Mouse (Mus musculus) small intestine, adult 2 months (tissue): ENCODE data around the gene Eme2. TPM values are rescaled to one million over a fixed set of nuclear protein-coding genes. Genes with fewer than 3 reads are reported as not detected.

Experiments
- H3K27ac ChIP-seq: fragments of 200-500 bp; 2 replicates; pipeline ENCODE4 v1.5.1; 2012; ENCODE audit warnings: low read depth, low read length, control low read depth, inconsistent platforms; ENCODE audit not compliant: insufficient read depth
- H3K27me3 ChIP-seq: fragments of 200-500 bp; 2 replicates; pipeline ENCODE4 v1.6.1; 2012; ENCODE audit warnings: mild to moderate bottlenecking, moderate library complexity, low read length, inconsistent platforms; ENCODE audit not compliant: control insufficient read depth, insufficient read depth
- H3K36me3 ChIP-seq: fragments of 200-500 bp; 2 replicates; pipeline ENCODE4 v1.6.1; 2012; ENCODE audit warnings: mild to moderate bottlenecking, low read length, control low read depth, inconsistent platforms; ENCODE audit not compliant: control insufficient read depth, insufficient read depth
- H3K4me1 ChIP-seq: fragments of 200-500 bp; 2 replicates; pipeline ENCODE4 v1.6.1; 2012; ENCODE audit warnings: low read length, inconsistent platforms, mixed read lengths; ENCODE audit not compliant: control insufficient read depth, insufficient read depth, insufficient read length
- H3K4me3 ChIP-seq: fragments of 200-500 bp; 2 replicates; pipeline ENCODE4 v1.5.1; 2012; ENCODE audit warnings: low read depth, mild to moderate bottlenecking, control low read depth, inconsistent platforms, low read length, moderate library complexity
- CTCF ChIP-seq: fragments of 200-500 bp; IDR thresholded peaks from 2 replicates; pipeline ENCODE4 v1.5.1; 2012; ENCODE audit warnings: low read depth, mild to moderate bottlenecking, control low read depth, inconsistent platforms, low read length, moderate library complexity, mixed read lengths; ENCODE audit not compliant: insufficient replicate concordance, insufficient read length; ENCODE audit errors: extremely low read depth
- POLR2A ChIP-seq: fragments of 200-500 bp; IDR thresholded peaks from 2 replicates; pipeline ENCODE4 v1.6.1; 2012; ENCODE audit warnings: low read depth, mild to moderate bottlenecking, control low read depth, inconsistent platforms, low read length, moderate library complexity
- WGBS: fragments of 180-500 bp; shearing (Covaris S2); methylation state at CpG from one replicate; pipeline ENCODE4 v1.1.7; 2018; 5-methylcytosine and 5-hydroxymethylcytosine counted together
- polyA plus RNA-seq: library from polyadenylated mRNA; depleted of rRNA; stranded (reverse); fragments of >200 nt; gene quantifications from 2 replicates; pipeline ENCODE4 v1.2.3, GENCODE M21; 2012

The Eme2 gene
- polyA plus RNA-seq, 1 experiment: 21.0 TPM

DNA sequence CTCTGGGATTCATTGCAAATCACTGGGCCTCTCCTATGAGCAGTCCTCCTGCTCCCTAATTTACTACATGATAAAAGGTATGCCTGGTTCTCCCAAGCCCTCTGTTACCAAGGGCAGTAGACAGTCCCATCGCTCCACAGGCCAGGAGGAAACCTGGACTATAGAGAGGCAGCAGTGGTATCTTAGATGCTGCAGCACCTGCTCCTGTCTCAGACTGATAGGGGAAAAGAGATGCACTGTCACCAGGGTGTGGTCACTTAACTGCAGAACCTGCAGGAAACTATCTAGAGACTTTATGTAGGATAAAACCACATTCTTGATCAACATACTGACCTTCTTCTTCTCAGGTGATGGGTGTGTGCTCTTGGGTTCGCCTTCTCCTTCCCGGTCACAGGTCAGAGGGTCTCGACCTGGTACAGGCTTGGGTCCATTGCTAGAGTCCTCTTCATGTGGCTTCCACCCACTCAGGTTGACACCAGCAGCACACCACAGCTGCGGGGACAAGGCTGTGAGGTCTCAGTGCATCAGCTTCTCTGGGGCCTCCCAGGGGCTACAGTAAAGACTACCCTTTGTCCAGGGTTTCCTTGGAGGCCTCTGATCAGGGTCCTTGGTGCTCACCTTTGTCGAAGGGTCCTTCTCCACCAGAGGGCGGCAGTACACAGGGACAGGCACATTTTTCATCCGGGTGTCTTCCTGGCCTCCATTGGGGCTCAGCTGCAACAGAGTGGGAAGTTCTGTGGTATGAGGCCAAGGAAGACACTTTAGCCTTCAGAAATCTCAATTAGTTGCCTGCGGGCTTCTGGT, 8.0 kb upstream of the Eme2 start:
- 68% methylated on average over 9 of the region's 9 CpGs for WGBS
- no peaks in the 10 kb centered on the region for H3K4me1 ChIP-seq
- no peak overlapping the region for H3K4me3 ChIP-seq
- no peak overlapping the region for H3K27ac ChIP-seq
- no peaks in the 10 kb centered on the region for H3K27me3 ChIP-seq
- H3K36me3 ChIP-seq: peaks cover 74% of the 10 kb centered on the region
- TF ChIP-seq CTCF (peak; percentile 12; the same call in 1 of the 2 replicates), POLR2A (no peak)

DNA sequence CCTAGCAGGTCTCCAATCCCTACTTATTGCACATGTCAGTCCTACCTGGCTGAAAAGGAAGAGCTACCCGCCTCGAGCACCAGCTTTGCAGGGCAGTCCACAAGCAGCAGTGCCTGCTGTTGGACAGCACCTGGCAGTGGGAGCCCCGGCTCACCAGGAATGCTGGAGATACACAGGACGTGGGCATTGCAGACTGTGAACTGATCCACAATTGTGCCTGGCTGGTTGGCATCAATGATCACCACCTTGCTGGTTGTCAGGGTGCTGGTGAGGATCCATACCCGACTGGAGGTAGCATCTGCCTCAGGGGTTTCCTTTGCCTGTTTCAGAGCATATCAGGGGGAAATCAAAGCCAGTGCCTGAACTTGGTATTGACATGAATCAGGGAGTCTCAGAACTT, 7.2 kb upstream of the Eme2 start:
- WGBS: 86% methylated on average over 5 of the region's 5 CpGs
- peaks cover 72% of the 10 kb centered on the region for H3K36me3 ChIP-seq
- TF ChIP-seq POLR2A (no peak), CTCF (no peak)

DNA sequence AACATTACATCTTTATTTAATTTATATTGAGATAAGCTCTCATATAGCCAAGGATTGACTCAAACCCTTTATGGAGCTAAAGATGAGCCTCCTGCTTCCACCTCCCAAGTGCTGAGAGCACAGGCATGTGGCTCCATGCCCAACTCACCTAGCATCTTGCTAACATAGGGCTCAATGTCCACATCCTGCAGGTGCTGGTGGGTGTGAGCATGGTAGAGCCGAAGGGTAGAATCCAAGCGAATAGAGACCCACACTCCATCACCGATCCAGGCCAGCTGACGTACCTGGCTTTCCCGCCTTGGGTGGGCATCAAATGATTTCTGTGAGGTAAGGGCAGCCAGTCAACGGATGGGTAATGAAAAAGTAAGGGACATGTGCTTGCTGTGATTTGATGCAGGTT, 5.1 kb upstream of the Eme2 start:
- 87% methylated on average over 6 of the region's 6 CpGs for WGBS
- Histone ChIP-seq H3K4me3 (no peak overlapping the region), H3K36me3 (peaks cover 59% of the 10 kb centered on the region), H3K4me1 (peaks cover 11% of the 10 kb centered on the region; the same call in 1 of the 2 replicates), H3K27me3 (no peaks in the 10 kb centered on the region), H3K27ac (no peak overlapping the region)
- no peak for TF ChIP-seq CTCF
- no peak for TF ChIP-seq POLR2A

More for the DNA sequence above, 7.2 kb upstream of the Eme2 start:
- no peak overlapping the region for H3K4me3 ChIP-seq
- H3K4me1 ChIP-seq: peaks cover 6% of the 10 kb centered on the region; the same call in 1 of the 2 replicates
- H3K27ac ChIP-seq: no peak overlapping the region
- H3K27me3 ChIP-seq: no peaks in the 10 kb centered on the region

DNA sequence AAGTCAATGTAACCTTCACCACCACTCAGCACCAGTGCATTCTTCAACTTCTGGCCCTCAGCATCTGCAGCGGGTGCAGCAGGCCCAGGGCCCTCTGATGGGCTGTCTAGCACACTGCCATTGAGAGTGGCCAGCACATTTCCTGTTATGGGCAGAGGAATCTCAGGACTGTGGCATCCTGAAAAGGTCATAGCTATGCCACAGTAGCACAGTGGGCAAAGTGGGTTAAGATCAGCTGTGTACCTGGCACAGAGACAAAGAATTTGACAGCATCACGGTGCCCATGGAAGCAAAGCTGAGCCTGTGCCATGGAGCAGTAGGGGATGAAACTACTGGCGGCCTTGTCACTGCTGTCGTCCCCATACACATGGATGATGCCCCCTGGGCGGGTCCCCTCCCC, 4.3 kb upstream of the Eme2 start:
- TF ChIP-seq CTCF (no peak), POLR2A (no peak)
- H3K4me3 ChIP-seq: no peak overlapping the region
- 83% methylated on average over 5 of the region's 5 CpGs for WGBS
- peaks cover 50% of the 10 kb centered on the region for H3K36me3 ChIP-seq
- no peaks in the 10 kb centered on the region for H3K27me3 ChIP-seq
- H3K4me1 ChIP-seq: peaks cover 11% of the 10 kb centered on the region; the same call in 1 of the 2 replicates
- no peak overlapping the region for H3K27ac ChIP-seq

DNA sequence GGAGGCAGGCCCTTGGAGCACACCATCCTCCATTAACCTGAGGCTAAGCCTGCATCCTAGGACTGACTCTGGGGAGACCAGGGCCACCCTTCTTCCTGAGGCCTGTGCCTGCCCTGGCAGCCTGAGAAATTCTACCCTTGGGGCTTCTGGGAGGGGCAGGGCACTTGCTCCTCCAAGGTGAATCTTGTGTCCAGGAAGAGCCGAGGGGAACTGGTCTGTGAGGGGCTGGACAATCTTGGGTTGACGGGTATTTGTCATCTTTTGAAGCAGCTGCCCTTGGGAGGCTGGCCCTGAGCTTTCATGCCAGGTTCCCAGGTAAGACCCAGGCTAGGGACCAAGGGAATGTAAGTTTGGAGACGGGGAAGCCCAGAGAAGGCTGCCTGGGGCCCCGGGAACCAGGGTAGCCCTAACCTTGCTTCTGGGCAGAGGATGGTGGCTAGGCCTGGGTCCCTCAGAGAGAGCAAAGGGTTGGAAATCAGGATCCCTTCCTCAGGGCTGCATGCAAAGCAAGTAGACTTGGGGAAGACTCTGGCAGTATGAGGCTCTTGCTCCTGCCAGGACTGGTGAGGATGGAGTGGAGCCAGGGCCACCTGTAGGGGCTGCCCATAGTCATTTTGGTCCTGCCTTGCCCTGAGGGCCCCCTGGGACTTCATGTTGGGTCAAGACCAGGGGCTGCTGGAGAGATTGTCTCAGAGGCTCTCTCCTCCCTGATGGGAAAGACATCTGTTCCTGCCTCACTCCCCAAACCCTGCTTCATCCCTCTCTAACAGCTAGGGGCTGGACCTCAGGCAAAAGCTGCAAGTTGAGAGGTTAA, 3.4 kb upstream of the Eme2 start:
- TF ChIP-seq CTCF (no peak), POLR2A (no peak)
- Histone ChIP-seq H3K27ac (no peak overlapping the region), H3K36me3 (peaks cover 45% of the 10 kb centered on the region), H3K27me3 (no peaks in the 10 kb centered on the region), H3K4me3 (no peak overlapping the region), H3K4me1 (peaks cover 11% of the 10 kb centered on the region; the same call in 1 of the 2 replicates)
- WGBS: 73% methylated on average over 4 of the region's 4 CpGs

DNA sequence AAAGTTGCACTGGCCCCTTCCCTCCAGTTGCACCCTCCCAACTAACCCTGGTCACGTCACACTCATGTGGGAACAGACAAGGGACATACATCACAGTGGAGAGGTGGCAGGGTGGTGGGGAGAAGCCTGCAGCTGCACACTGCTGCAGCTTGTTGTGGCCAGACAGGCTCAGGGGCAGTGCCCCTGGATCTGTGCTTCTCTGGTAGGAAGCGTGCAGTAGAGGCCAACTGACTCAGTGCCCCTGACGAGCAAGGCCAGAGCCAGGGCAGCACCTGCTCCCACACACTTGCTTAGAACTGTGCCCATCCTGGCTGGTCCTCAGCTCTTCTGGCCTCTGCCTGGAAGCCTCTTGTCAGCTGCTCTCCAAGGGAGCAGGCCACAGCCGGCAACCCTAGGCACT, 2.7 kb upstream of the Eme2 start:
- peaks cover 11% of the 10 kb centered on the region for H3K4me1 ChIP-seq
- no peak for TF ChIP-seq POLR2A
- TF ChIP-seq CTCF: no peak
- no peak overlapping the region for H3K4me3 ChIP-seq
- peaks cover 45% of the 10 kb centered on the region for H3K36me3 ChIP-seq
- no peak overlapping the region for H3K27ac ChIP-seq
- 81% methylated on average over 4 of the region's 4 CpGs for WGBS
- no peaks in the 10 kb centered on the region for H3K27me3 ChIP-seq

DNA sequence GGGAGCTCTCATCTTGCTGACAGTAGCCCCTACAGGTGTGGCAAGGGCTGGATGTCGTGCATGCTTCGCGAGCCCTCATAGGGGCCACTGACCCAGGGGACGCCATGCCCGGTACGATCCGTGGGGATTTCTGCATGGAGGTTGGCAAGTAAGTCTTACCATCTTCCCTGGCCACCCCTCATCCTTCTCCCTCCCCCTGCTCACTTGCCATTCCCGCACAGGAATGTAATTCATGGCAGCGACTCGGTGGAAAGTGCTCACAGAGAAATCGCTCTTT, 2.0 kb upstream of the Eme2 start:
- peaks cover 11% of the 10 kb centered on the region for H3K4me1 ChIP-seq
- no peak for TF ChIP-seq POLR2A
- no peak for TF ChIP-seq CTCF
- WGBS: 21% methylated on average over 11 of the region's 11 CpGs
- H3K36me3 ChIP-seq: peaks cover 49% of the 10 kb centered on the region
- H3K4me3 ChIP-seq: peak overlapping the region; percentile 72
- H3K27ac ChIP-seq: no peak overlapping the region
- H3K27me3 ChIP-seq: no peaks in the 10 kb centered on the region
